17 mouse cellular contexts compared by ENCODE assay signal in the genomic region with DNA sequence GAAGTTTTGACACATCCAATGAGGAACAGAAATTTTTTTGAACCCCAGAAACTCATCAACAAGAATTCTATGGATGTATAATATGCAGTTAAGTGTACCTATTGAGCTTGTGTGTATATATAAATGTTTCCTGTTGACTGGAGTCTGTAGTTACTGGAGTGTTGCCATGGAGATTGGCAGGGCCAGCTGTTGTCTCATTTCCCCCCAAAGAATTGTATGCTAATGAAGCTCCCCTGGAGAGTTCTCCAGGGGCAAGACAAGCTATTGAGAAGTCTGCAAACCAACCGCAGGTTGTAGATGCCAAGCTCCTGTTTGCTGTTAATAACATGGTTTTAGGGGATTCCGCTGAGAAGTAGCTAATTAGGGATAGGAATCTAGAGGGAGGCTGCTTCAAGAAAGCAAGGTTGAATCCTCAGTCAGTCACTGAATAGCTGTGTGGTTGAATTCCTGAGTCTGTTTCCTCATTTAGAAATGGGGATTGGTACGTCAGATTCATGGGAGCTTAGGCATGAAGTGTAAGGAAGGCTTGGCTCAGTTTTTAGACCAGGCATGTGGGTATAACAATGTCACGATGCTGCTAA.
DNase-seq lines count a peak whose midpoint lies in the region; ATAC-seq and TF ChIP-seq lines count a peak whose summit lies in the region.
"Had no signal": no experiment of that assay in that cellular context is flagged by ENCODE, and none has a peak within 500 bp of the region (broad histone marks: within the 10 kb centered on the region; RNA-seq: fewer than 3 reads in every experiment).

No protein-coding gene starts in this region.

- no peaks in the 10 kb centered on the region for H3K36me3 ChIP-seq in forebrain, postnatal 0 days (ENCODE audit: insufficient read depth)
- no peaks in the 10 kb centered on the region for H3K36me3 ChIP-seq in forebrain, embryonic 16.5 days (ENCODE audit: control insufficient read depth, insufficient read depth)
- no peaks in the 10 kb centered on the region for H3K36me3 ChIP-seq in midbrain, embryonic 10.5 days
- H3K36me3 ChIP-seq in midbrain, embryonic 11.5 days (ENCODE audit: control insufficient read depth, insufficient read depth, low read length): no peaks in the 10 kb centered on the region
- H3K36me3 ChIP-seq in midbrain, embryonic 14.5 days (ENCODE audit: control insufficient read depth, insufficient read depth, low read length): no peaks in the 10 kb centered on the region
- H3K36me3 ChIP-seq: heart, embryonic 15.5 days had no signal

- H3K4me1 ChIP-seq in forebrain, postnatal 0 days (ENCODE audit: insufficient read depth): peaks cover 22% of the 10 kb centered on the region; the same call in 1 of the 2 replicates
- H3K4me1 ChIP-seq in forebrain, embryonic 16.5 days (replicated peaks; ENCODE audit: control insufficient read depth, insufficient read depth, low read length): peaks cover 52% of the 10 kb centered on the region
- H3K4me1 ChIP-seq in midbrain, embryonic 10.5 days: peaks cover 74% of the 10 kb centered on the region
- peaks cover 38% of the 10 kb centered on the region for H3K4me1 ChIP-seq in midbrain, embryonic 11.5 days (ENCODE audit: control insufficient read depth, insufficient read depth, low read length)
- peaks cover 69% of the 10 kb centered on the region for H3K4me1 ChIP-seq in midbrain, embryonic 14.5 days (ENCODE audit: control insufficient read depth, insufficient read depth, low read length)

- H3K9ac ChIP-seq in forebrain, postnatal 0 days: no peak overlapping the region
- no peak overlapping the region for H3K9ac ChIP-seq in forebrain, embryonic 16.5 days (replicated peaks; ENCODE audit: low read depth, low read length)
- H3K9ac ChIP-seq in midbrain, embryonic 11.5 days (ENCODE audit: low read length): no peak overlapping the region
- no peak overlapping the region for H3K9ac ChIP-seq in midbrain, embryonic 14.5 days (replicated peaks; ENCODE audit: low read length)
- H3K9ac ChIP-seq: heart, embryonic 15.5 days had no signal

- no peaks in the 10 kb centered on the region for H3K9me3 ChIP-seq in forebrain, postnatal 0 days (ENCODE audit: low read length)
- H3K9me3 ChIP-seq in forebrain, embryonic 16.5 days (ENCODE audit: control insufficient read depth, low read length): no peaks in the 10 kb centered on the region
- H3K9me3 ChIP-seq in midbrain, embryonic 10.5 days (replicated peaks): no peaks in the 10 kb centered on the region
- no peaks in the 10 kb centered on the region for H3K9me3 ChIP-seq in midbrain, embryonic 11.5 days (ENCODE audit: control insufficient read depth, low read length)
- no peaks in the 10 kb centered on the region for H3K9me3 ChIP-seq in midbrain, embryonic 14.5 days (ENCODE audit: control insufficient read depth, low read length)
- H3K9me3 ChIP-seq: heart, embryonic 15.5 days had no signal

- H3K27ac ChIP-seq in forebrain, postnatal 0 days (ENCODE audit: low read depth, low read length): no peak overlapping the region
- H3K27ac ChIP-seq in forebrain, embryonic 16.5 days (ENCODE audit: low read length): no peak overlapping the region
- H3K27ac ChIP-seq in midbrain, embryonic 10.5 days (replicated peaks): peak overlapping the region; percentile 57; the same call in 1 of the 2 replicates
- H3K27ac ChIP-seq in midbrain, embryonic 11.5 days (ENCODE audit: low read depth, low read length): no peak overlapping the region
- H3K27ac ChIP-seq in midbrain, embryonic 14.5 days (replicated peaks; ENCODE audit: low read depth, low read length): peak overlapping the region; percentile 49
- H3K27ac ChIP-seq: heart, embryonic 15.5 days had no signal

- no peak for ATAC-seq in forebrain, postnatal 0 days
- ATAC-seq in forebrain, embryonic 16.5 days: no peak
- ATAC-seq in midbrain, embryonic 11.5 days (ENCODE audit: low FRiP score): no peak
- no peak for ATAC-seq in midbrain, embryonic 14.5 days (ENCODE audit: low FRiP score, low TSS enrichment)
- ATAC-seq in frontal cortex, adult (ENCODE audit: low TSS enrichment): no peak

- 30% methylated on average over 4 of the region's 4 CpGs for WGBS in forebrain, postnatal 0 days
- 27% methylated on average over 4 of the region's 4 CpGs for WGBS in forebrain, embryonic 16.5 days
- WGBS in midbrain, embryonic 10.5 days: 57% methylated on average over 4 of the region's 4 CpGs
- WGBS in midbrain, embryonic 11.5 days: 54% methylated on average over 4 of the region's 4 CpGs
- whole genome bisulfite sequencing in midbrain, embryonic 14.5 days: 41% methylated on average over 4 of the region's 4 CpGs

- DNase-seq in forebrain, postnatal 0 days: peak; percentile 52
- no peak for DNase-seq in midbrain, embryonic 10.5 days (ENCODE audit: low spot score)
- DNase-seq in midbrain, embryonic 11.5 days (ENCODE audit: low spot score, missing footprints): no peak
- peak; percentile 71 for DNase-seq in midbrain, embryonic 14.5 days
- DNase-seq in cerebellum, postnatal 4 days (ENCODE audit: low spot score in 2 of 2): no peak
- DNase-seq in embryo, embryonic 11 days: no peak
- DNase-seq: adrenal gland, adult 8-10 months; cerebellum, adult 9-10 months; kidney, adult 8-10 months; kidney, postnatal 36 days; lung, postnatal 14 days; right cerebral cortex, postnatal 25 days; thymus, postnatal 4 days had no signal

- H3K27me3 ChIP-seq in forebrain, postnatal 0 days (ENCODE audit: insufficient read depth, low read length): no peaks in the 10 kb centered on the region
- no peaks in the 10 kb centered on the region for H3K27me3 ChIP-seq in forebrain, embryonic 16.5 days (replicated peaks; ENCODE audit: control insufficient read depth, insufficient read depth, low read length)
- H3K27me3 ChIP-seq in midbrain, embryonic 10.5 days (ENCODE audit: low read depth, poor library complexity, severe bottlenecking): peaks cover 24% of the 10 kb centered on the region
- H3K27me3 ChIP-seq in midbrain, embryonic 11.5 days (ENCODE audit: control insufficient read depth, insufficient read depth, low read length): no peaks in the 10 kb centered on the region
- no peaks in the 10 kb centered on the region for H3K27me3 ChIP-seq in midbrain, embryonic 14.5 days (ENCODE audit: control insufficient read depth, insufficient read depth, low read length)
- H3K27me3 ChIP-seq: heart, embryonic 15.5 days had no signal

- TF ChIP-seq CTCF in forebrain, postnatal 0 days (IDR thresholded peaks at IDR 0.05; ENCODE audit: low read depth): no peak

- no peak overlapping the region for H3K4me3 ChIP-seq in forebrain, postnatal 0 days (ENCODE audit: low read depth, low read length)
- no peak overlapping the region for H3K4me3 ChIP-seq in forebrain, embryonic 16.5 days (replicated peaks; ENCODE audit: low read length)
- H3K4me3 ChIP-seq in midbrain, embryonic 10.5 days: no peak overlapping the region
- H3K4me3 ChIP-seq in midbrain, embryonic 11.5 days (ENCODE audit: low read depth, low read length): no peak overlapping the region
- no peak overlapping the region for H3K4me3 ChIP-seq in midbrain, embryonic 14.5 days (replicated peaks; ENCODE audit: low read depth, low read length)
- H3K4me3 ChIP-seq: heart, embryonic 15.5 days had no signal

- H3K4me2 ChIP-seq in forebrain, postnatal 0 days (ENCODE audit: low read depth): no peak overlapping the region
- no peak overlapping the region for H3K4me2 ChIP-seq in forebrain, embryonic 16.5 days (ENCODE audit: low read length)
- H3K4me2 ChIP-seq in midbrain, embryonic 11.5 days: no peak overlapping the region
- no peak overlapping the region for H3K4me2 ChIP-seq in midbrain, embryonic 14.5 days (ENCODE audit: low read length)
- H3K4me2 ChIP-seq: heart, embryonic 15.5 days; liver, embryonic 11.5 days had no signal

Comparison
In these comparisons a context has a peak if more than half of its experiments do, and no peak if none do; other contexts are left out.
1. DNase-seq: peak in forebrain, postnatal 0 days (single experiment) and midbrain, embryonic 14.5 days (single experiment); none in midbrain, embryonic 10.5 days (single experiment), midbrain, embryonic 11.5 days (single experiment), cerebellum, postnatal 4 days (0 of 2) and embryo, embryonic 11 days (single experiment).
2. H3K27ac ChIP-seq: peak in midbrain, embryonic 10.5 days (single experiment) and midbrain, embryonic 14.5 days (single experiment); none in forebrain, postnatal 0 days (single experiment), forebrain, embryonic 16.5 days (single experiment) and midbrain, embryonic 11.5 days (single experiment).